ENCODE assay signal across 9 mouse cellular contexts in the genomic region with DNA sequence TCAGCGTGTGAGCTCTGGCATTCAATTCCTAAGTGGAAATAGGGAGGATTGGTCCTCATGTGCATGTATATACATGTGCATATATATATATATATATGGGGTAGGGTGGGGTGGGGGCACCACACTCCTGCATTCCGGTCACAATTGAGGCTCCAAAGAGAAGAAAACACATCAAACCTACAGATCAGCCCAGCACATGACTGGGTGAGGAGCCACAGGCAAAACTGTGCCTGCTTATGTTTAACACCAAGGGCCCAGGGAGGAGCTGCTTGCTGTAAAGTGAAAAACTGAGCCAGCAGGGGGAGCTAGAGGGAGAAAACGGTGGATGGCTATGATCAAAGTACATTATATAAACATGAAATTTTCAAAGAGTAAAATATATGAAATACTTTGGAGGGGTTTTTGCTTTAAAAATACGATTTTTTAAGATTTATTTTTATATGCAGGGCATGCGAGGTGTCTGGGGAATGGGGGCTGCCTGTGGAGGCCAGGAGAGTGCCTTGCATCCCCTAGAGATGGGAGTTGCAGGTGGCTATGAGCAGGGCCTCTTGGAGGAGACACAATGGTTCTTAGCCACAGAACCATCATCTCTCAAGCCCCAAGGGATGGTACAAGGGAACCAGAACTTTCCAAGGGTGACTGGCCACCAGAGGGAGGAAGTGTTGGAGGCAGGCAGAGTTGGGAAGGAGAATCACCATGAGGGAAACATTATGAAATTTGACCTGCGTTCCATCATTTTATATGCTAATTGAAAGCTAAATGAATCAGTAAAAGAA. TPM values are rescaled to one million over a fixed set of nuclear protein-coding genes. Genes with fewer than 3 reads are reported as not detected.
DNase-seq lines count a peak whose midpoint lies in the region; ATAC-seq and TF ChIP-seq lines count a peak whose summit lies in the region.
"Had no signal": no experiment of that assay in that cellular context is flagged by ENCODE, and none has a peak within 500 bp of the region (broad histone marks: within the 10 kb centered on the region; RNA-seq: fewer than 3 reads in every experiment).

No protein-coding gene starts in this region.

- H3K27ac ChIP-seq in ES-Bruce4 (ENCODE audit: insufficient read depth, low read length) = no peak overlapping the region

- no peak overlapping the region for H3K9ac ChIP-seq in ES-Bruce4 (ENCODE audit: low read depth, poor library complexity, severe bottlenecking)

- TF ChIP-seq CTCF in ES-Bruce4 (IDR thresholded peaks at IDR 0.05; ENCODE audit: low read depth, low read length) = peak; percentile 51
- TF ChIP-seq CTCF in brain, embryonic 14.5 days (IDR thresholded peaks at IDR 0.05; ENCODE audit: borderline replicate concordance, extremely low read depth, insufficient read depth, insufficient read length) = peak; percentile 72

- H3K4me1 ChIP-seq in ES-Bruce4 (ENCODE audit: control insufficient read depth, insufficient read depth, low read length) = no peaks in the 10 kb centered on the region

- no peak overlapping the region for H3K4me3 ChIP-seq in ES-Bruce4 (ENCODE audit: low read depth, low read length)

- no peaks in the 10 kb centered on the region for H3K36me3 ChIP-seq in ES-Bruce4 (ENCODE audit: control insufficient read depth, insufficient read depth, low read length, poor library complexity, severe bottlenecking)

- ATAC-seq in erythroid progenitor cell, adult 5-6 weeks (replicated peaks; ENCODE audit: low FRiP score, poor library complexity, severe bottlenecking) = peak; percentile 53

- no peaks in the 10 kb centered on the region for H3K27me3 ChIP-seq in ES-Bruce4 (ENCODE audit: control insufficient read depth, insufficient read depth, low read length, poor library complexity, severe bottlenecking)

- no peaks in the 10 kb centered on the region for H3K9me3 ChIP-seq in ES-Bruce4 (replicated peaks; ENCODE audit: control insufficient read depth, insufficient read depth, low read length, poor library complexity, severe bottlenecking)

- TF ChIP-seq EP300 in ES-Bruce4 (IDR thresholded peaks at IDR 0.05; ENCODE audit: insufficient read depth, low read depth, low read length) = no peak

- peak; percentile 88 for DNase-seq in brain, embryonic 14.5 days (ENCODE audit: low read depth)
- DNase-seq in heart, postnatal 4 days = peak; percentile 93
- peak; percentile 94 for DNase-seq in layer of hippocampus, adult 11-12 months (ENCODE audit: low spot score)
- peak; percentile 45 to 73 for DNase-seq in lung, adult 18-20 months
- peak; percentile 29 for DNase-seq in ovary, adult 18-20 months (ENCODE audit: low spot score)
- DNase-seq in thymus, postnatal 14 days = peak; percentile 87

- TF ChIP-seq POLR2A in ES-Bruce4 (IDR thresholded peaks at IDR 0.05; ENCODE audit: insufficient read depth, low read length) = no peak
- TF ChIP-seq POLR2A in brain, embryonic 14.5 days (IDR thresholded peaks at IDR 0.05; ENCODE audit: borderline replicate concordance, extremely low read depth, insufficient read depth, insufficient read length, poor library complexity, severe bottlenecking) = no peak

RNA-seq across cellular contexts. Expression of gene Erv3, which starts 38.4 kb away (rescaled TPM):
- polyA plus RNA-seq in ES-Bruce4 (2011; ENCODE audit: insufficient read depth, insufficient read length, low read depth, missing spikeins) = 0.32 and 0.46 TPM in 2 replicates
- 0.03 and 0.04 TPM in 2 replicates for polyA plus RNA-seq in brain, embryonic 14.5 days (2012; rRNA removed)
- total RNA-seq in erythroid progenitor cell, adult 5-6 weeks (2015; ENCODE audit: low replicate concordance) = not detected in 2 replicates
- not detected in 2 replicates for total RNA-seq in erythroid progenitor cell, adult 5-6 weeks (2017; ENCODE audit: low replicate concordance)
- total RNA-seq in heart, postnatal 4 days (2021) = not detected
- polyA plus RNA-seq: heart, embryonic 16.5 days had no signal

Comparison
In these comparisons a context has a peak if more than half of its experiments do, and no peak if none do; other contexts are left out.
1. DNase-seq: peak in every context shown above with its lines; median percentile 94 in layer of hippocampus, adult 11-12 months; 93 in heart, postnatal 4 days; 88 in brain, embryonic 14.5 days; 87 in thymus, postnatal 14 days; 59 in lung, adult 18-20 months; 29 in ovary, adult 18-20 months.